Mouse (Mus musculus): ENCODE data around the gene Tbc1d16.

Gene Tbc1d16

DNA sequence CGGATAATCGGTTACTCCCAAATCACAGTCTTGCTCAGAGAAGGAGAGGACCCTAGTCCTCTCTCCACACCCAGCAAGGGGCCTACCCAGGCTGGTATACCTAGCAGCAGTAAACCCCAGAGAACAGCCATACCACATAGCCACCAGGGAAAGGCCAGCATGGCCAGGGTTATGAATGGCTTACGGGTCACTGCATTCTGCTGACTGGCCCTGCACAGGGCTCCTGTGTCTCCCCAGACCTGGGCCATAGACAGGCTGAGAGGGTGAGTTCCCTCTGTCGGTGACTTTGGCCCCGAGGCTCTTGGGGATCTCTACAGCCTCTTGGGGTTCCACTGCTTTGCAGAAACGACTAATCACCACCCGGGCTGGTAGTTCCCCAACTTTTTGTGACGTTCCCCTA is 50.0 kb downstream of the Tbc1d16 start:
- DNase-seq (ENCODE audit: low read depth, low spot score) = no peak

DNA sequence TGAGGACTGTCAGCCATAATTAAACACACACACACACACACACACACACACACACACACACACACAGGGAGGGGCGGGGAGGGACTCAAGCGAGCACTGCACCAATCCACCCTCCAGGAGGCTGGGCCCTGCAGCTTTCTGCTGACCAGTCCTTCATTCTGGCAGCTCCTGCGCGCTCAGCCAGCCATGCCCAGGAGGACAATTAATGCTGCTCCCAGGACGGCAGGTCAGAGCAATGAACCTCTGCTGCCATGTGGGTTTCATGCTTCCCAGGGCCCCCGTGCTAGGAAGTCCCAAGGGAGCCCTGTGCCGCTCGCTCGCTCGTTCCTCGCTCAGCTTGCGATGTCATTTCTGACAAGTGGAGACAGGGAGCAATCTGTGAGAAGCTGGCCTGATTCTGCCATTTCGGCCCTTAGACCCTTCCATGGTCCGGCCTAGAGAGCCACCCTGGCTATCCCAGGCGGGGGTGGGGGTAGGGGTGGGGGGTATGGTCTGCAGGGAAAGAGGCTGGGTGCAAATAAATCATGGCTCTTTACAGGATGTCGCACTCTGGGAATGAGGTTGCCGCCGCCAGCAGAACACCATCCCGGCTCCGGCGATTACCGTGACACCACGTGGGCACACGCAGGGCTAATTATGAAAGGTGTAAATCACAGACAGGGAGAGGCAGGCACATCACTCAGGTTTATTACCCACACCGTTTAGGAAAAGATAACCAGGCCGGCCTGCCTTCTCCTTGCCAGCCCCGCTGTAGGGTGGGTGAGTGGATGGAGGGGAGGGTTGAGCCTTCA is 51.7 kb downstream of the Tbc1d16 start:
- no peak for DNase-seq (ENCODE audit: low read depth, low spot score)

DNA sequence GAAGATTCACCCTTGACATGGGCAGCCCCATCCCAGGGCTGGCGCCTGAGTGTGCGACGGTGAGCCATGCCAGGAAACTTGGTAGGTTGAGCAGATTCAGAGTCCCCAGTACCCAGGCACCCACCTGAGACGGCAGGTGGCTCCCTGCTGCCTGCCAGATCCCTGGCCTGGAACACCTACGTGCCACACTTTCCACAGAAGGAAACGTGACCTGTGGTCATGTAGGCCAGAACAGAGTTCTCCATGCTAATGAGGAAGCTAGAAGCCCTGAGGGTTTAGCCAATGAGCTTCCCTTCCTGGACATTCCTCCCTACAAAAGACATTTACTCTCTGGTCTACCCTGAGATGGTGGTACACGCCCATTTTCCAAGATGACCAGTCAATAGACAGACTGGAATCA is 56.7 kb downstream of the Tbc1d16 start:
- no peak for DNase-seq (ENCODE audit: low read depth, low spot score)

DNA sequence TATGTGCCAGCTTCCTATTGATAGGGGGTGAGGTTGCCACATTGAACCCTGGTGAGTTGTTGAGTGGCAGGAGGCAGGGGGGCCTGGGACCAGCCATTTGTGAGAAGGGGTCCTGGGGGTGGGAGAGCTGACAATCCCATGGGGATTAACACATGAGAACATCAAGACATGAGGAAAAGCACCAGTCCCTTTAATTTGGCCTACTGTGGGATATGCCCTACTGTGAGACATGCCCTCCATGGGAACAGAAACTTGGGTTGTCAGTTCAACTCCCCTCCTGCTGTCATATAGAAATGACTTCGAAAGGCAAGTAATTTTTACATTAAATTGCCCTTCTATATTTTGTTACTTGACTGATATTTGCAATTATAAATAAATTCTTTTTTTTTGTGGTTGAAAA is 59.4 kb downstream of the Tbc1d16 start:
- no peak for DNase-seq (ENCODE audit: low read depth, low spot score)

DNA sequence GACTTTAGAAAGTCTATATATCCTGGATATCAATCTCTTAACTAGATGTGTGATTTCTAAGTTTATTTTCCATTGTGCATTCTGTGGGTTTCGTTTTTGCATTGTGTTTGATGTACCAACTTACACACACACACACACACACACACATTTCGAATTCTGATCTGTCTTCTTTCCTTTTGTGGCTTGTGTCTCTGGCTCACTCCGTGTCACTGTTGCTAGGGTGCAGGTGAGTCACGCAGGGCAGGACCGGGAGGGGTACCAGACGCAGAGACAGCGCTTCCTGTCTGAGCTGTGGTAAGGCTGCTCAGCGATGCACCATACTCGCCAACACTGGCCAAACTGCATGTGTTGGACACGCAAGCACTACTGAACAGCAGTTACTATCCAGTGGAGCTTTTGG is 62.3 kb downstream of the Tbc1d16 start:
- no peak for DNase-seq (ENCODE audit: low read depth, low spot score)

DNA sequence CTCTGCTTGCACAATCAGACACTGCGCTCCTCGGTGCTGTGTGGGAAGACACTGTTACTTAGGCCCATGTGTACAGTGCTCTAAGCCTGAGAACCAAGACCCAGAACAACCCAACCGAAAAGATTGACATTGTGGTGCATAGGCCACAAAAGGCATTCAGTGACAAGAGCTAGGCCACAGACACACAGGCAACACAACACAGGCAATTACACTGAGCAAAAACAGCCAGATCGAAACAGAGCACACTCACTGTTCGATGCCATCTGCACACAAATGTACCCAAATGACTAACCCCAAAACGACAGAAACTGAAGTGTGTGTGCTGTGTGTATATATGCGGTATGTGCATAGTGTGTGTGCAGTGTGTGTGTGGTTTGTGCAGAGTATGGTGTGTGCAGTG is 63.9 kb downstream of the Tbc1d16 start:
- no peak for DNase-seq (ENCODE audit: low read depth, low spot score)

DNA sequence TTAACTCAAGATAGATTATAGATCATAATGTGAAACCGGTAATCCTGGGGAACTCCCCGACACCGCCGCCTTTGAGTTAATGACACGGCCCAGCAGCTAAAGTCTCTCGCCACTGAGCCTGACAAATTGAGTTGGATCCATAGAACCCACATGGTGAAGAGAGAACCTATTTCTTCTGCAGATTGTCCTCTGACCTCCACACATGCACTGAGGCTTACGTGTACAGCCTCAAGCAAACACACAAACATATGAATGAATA is 64.6 kb downstream of the Tbc1d16 start:
- no peak for DNase-seq (ENCODE audit: low read depth, low spot score)

DNA sequence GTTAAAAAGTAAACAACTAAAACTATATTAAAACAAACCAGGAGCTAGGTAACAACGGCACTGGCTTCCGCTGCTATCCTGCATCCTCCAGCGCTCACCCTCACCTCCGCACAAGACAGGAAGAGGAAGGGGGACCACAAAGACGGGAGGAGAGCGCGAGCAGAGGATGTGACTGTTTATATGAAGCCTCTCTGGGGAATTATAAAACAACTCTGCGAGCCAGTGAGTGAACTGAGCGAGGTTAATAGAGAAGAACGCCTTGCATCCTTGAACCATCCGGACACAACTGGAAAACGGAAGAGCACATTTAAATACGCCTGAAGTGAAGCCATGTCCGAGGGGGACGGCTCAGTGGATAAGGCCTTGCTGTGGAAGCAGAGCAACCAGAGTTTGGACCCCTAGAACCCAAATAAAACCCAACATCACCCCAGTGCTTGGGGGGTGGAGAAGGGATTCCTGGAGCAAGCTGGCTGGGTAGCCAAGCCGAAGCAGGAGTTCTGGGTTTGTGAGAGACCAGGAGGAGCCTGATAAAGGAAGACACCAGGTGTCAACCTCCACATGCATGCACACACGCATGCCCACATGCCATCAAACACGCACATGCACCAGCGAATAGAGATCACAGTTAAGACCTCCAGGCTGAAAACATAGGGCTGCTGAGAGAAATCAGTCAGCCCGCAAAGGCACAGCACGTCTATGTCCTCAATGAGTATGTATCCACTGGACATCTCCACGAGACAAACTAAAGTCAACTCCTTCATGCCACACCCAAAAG is 65.2 kb downstream of the Tbc1d16 start:
- no peak for DNase-seq (ENCODE audit: low read depth, low spot score)

DNA sequence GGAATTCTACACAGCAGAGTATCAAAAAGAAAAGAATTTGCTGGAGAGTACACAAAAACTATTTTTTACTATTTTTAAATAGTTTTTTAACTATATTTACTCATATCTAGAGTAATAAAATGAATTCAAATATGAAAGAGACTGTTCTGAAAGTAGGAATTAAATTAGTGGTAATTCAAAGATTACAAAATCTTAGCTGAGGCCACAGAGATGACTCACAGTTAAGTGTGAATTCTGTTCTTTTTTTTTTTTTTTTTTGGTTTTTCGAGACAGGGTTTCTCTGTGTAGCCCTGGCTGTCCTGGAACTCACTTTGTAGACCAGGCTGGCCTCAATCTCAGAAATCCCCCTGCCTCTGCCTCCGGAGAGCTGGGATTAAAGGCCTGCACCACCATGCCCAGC is 66.6 kb downstream of the Tbc1d16 start:
- DNase-seq (ENCODE audit: low read depth, low spot score) = no peak

DNA sequence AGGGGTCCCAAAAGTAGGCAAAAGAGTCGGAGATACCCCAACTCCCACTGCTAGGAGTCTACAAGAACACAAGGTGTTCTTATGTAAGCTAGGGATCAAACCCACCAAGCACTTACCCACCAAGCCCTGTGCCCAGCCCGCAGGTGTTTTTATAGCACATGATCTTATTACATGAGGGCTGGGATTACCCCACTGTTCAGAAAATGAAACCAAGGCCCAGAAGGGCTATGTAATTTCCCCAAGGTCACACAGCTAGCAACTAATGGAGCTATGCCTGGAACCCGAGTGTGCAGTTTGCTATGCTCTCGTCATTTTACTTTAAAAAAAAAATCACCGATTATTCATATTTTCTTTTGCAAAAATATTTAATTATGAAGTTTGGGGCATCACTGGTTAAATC is 68.2 kb downstream of the Tbc1d16 start:
- DNase-seq (ENCODE audit: low read depth, low spot score) = no peak

DNA sequence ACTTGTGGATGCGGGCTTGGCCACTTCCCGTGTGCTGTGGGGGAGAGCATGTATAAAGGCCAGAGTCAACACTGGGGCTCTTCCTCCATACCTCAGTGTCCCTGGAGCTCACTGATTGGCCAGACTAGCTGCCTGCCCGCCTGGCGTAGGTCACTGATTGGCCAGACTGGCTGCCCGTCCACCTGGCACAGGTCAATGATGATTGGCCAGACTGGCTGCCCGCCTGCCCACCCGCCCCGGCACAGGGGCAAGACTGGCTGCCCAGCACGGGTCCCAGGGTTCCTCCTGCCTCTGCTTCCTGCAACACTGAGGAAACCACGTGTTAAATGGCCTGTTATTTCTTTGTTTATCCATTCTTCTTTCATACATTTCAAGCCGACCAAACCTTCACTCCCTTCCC is 68.8 kb downstream of the Tbc1d16 start:
- no peak for DNase-seq (ENCODE audit: low read depth, low spot score)

DNA sequence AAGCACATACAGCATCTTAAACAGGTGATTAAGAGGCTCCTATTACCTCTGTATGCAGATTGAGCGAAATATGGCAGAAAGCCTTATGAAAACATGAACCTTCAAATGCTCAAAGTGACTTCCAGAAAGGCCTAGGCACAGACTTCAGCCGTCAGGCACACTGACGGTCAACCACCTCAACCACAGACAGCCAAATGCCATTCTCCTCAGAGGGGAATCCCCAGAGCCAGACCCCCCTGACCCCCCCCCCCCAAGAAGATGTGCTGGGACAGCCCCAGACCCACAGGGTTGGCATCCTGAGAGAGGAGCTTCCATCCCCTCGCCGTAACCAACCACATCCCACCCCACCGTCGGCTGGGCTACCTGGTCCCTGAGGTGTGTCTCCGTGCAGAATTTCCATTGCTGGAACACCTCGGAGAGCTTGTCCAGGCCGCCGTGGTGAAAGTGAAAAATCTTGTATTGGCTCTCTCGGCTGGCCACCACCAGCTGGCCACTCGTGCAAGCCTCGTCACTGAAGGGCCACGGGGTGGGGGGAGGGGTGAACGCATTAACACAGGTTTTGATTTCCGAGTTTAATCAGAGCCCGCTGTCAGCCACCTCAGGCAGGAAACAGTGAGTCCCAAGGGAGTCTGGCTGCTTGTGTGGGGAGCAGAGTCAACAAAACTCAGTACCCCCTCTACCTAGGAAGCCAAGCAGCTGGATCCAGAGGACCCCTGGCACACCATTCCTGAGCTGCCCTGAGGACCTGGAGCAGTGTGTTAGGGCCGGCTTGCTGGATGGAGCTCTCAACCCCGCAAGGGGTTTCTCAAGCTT is 70.7 kb downstream of the Tbc1d16 start:
- DNase-seq (ENCODE audit: low read depth, low spot score) = no peak

DNA sequence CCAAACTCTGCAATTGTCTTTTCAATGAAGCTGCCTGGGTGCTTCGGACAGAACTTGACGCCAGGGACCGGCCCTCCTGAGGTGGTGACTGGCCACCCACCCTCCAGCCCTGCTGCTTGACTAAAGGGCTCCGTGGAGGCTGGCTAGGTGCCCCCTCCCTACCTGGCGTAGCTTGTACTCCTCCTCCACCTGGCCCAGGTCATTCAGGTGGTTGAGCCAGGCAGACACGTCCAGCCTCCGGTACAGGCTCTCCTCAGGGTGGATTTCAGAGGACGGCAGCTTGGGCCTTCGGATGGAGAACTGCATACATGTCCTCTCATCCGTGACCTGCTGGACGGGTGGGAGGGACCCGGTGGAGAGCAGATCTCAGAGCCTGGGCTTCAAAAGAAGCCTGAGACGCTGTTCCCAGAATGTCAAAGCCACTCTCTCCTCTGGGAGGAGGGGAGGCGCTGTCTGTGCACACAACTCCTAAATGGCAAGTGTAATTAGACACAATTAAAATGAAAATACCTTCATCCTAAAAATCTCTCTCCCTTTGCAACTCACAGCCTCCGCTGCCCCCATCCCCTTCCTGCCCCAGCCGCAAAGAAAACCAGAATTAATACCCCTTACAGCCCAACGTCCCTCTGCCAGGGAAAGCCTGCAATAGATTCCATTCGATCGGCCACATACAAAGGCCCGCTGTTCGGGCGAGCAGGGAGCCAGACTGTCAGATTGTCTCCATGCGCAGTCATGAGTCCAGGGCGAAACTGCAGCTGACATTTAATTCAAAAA is 71.6 kb downstream of the Tbc1d16 start:
- no peak for DNase-seq (ENCODE audit: low read depth, low spot score)

DNA sequence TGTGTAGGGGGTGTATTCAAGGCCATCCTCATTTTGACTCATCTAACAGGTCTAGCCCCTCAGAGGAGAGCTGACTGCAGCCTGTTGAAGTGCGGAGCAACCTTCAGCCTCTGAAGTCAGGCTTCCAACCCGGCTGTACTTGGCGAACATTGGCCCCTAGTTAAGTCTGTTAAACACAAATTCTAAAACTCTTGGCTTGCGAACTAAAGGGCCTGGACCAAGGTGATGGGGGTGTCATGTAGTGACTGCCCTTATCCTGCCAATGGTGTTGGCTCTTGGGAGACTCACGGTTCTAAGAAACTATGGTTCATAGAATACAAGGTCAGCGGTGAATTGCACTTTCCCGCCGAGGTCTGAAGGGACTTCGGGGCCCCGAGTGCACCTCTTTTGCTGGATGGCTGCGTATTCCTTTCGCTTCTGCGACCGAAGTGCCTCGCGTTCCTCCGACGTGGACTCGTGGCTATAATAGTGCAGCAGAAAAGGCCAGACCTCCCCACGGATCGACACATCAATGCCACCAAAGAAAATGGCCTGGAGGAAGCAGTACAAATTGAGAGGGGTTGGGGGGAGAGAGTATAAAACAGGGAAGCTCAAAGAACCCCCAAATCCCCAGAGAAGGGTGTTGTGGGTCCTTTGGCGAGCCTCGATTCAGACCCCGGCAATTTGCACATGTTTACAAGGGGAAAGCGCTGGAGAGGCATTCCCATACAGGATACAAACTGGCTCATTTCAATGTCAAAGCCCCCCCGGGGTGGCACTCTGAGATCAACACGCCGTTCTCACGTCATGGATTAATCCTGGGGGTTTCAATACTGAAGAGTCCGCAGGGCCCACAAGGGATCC is 72.4 kb downstream of the Tbc1d16 start:
- no peak for DNase-seq (ENCODE audit: low read depth, low spot score)

DNA sequence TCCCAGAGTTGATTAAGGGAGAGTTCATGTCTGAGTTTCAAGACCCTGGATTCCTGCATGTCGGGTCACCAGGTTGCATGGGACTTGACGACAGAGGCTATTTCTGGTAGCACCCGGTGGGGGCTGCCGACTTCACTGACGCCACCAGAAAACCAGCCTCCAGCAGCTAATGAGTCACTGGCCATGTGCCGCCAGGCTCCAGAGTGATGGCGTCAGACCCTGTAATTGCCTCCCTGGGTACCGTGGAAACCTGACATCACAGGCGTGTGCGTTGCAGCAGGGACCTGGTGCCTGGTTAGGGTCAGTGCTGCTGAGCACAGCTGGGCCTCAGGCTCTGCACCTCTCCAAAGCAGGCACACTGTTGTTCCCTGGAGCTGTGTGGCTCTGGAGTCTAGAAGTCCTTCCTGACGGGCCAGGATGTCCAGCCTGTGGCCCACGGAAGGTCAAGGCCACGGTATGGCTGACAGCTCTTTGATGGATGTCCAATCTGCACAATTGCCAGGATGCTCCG is 75.9 kb downstream of the Tbc1d16 start:
- DNase-seq (ENCODE audit: low read depth, low spot score) = no peak

DNA sequence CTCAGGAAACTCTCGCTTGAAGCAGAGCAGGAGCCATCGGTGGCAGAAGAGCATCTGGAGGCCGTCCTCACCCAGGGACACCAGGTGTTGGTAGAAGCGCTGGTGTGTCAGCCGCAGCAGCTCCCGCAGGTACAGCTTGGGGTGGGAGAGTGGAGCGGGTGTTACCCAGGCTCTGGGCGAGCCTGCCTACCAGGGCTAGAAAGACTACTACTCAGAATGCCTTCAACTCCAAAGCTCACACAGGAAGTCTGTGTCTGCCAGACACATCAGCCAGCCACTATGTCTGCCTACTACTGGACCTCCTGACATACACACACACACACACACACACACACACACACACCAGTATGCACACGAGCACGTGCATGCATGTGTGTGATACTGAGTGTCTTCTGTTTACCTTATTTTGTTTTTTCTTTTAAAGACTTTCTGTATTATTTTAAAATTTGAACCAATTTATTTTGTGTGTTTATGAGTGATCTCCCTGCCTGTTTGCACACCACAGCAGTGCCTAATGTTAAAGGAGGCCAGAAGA is 77.2 kb downstream of the Tbc1d16 start:
- DNase-seq (ENCODE audit: low read depth, low spot score) = no peak

DNA sequence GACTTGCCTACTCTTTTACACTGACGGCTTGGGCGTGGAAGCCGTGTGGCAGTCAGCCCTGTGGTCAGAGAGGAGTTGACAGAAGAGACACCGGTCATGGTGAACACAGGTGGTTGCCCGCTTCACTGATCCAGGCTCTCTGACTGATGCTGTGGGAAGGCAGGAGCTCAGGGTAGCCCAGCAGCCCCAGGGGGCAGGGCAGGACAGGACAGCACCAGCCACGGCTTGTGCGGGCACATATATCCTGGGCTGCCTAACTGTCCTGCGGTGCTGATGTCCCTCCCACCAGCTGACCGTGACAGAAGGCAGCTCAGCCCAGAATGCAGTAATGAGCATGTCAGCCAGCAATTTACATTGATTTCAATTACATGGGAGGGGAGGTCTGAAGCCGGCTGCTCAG is 77.9 kb downstream of the Tbc1d16 start:
- no peak for DNase-seq (ENCODE audit: low read depth, low spot score)

DNA sequence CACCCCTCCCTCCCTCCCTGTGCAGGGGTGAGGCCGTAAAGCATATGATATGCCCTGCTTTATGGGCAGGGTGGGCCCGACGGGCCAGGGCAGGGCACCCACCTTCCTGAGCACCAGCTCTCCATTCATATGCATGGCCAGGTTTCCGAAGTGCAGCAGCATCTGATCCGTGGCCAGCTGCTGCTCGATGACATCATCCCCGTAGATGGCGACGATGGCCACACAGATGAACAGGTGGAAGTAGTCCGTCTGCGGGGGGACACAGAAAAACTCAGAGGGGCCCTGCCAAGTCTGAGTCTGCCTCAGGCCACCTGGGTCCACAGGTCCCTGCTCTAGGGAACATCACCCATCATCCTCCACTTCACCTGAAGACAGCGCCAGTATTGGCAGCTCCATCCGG is 79.5 kb downstream of the Tbc1d16 start:
- DNase-seq (ENCODE audit: low read depth, low spot score) = no peak

DNA sequence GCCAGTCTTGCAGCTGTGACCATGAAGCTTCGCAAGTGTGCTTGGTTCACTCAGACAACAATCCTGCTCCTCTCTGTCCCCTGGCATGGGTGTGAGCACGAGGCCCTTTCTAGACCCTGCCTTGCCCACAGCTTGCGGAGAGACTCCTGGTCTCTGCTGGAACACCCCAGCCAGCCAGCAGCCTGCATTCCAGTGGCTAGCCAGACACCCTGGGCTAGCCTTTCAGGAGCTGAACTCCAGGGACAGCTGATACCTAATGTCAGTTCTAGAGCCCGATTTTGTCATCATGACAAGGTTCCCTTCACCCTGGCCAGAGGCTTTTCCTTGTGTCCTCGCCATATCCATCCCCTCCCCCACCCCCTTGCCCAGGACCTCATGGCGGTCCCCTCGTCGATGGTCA is 81.1 kb downstream of the Tbc1d16 start:
- no peak for DNase-seq (ENCODE audit: low read depth, low spot score)

DNA sequence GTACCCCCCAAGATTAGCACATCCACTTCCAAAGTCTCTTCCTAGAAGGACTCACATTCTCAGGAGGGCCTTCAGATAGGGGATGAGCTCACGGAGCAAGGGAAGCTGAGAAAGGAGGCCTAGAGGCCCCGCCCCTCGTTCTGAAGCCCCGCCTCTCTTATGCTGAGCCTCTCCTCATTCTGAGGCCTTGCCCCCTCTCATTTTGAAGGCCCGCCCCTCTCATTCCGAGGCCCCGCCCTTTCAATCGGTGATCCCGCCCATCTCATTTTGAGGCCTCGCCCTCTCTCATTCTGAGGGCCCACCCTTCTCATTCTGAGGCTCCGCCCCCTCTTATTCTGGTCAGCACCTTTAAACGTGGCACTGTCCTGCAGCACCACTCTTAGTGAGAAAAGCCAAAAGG is 82.2 kb downstream of the Tbc1d16 start:
- no peak for DNase-seq (ENCODE audit: low read depth, low spot score)
